Mouse (Mus musculus): ENCODE measurements around the gene Gm13078. TPM values are rescaled to one million over a fixed set of nuclear protein-coding genes. Genes with fewer than 3 reads are reported as not detected.

Gm13078 gene
- not detected in 2 replicates for polyA plus RNA-seq (2012; rRNA removed)

GRCm38 (mm10) chr4:143719155-143719554, at the start of gene Gm13078:
Gm13078 (plus strand) TSS chr4:143719455.

GRCm38 (mm10) chr4:143702611-143703010, 16.6 kb upstream of the Gm13078 start, which contains the start of gene Gm13089:
Gm13089 (minus strand) TSS chr4:143702711.

Other genes with a start within 250 kb of the Gm13078 start
- gene Gm13043, start 208.1 kb upstream of the Gm13078 start, polyA plus RNA-seq (2012; rRNA removed): not detected in 2 replicates
- not detected in 2 replicates for gene Gm13040, start 183.5 kb upstream of the Gm13078 start, polyA plus RNA-seq (2012; rRNA removed)
- gene BC080695, start 167.8 kb upstream of the Gm13078 start, polyA plus RNA-seq (2012; rRNA removed): not detected in 2 replicates
- gene Gm13057, start 167.7 kb upstream of the Gm13078 start, polyA plus RNA-seq (2012; rRNA removed): not detected in 2 replicates
- not detected in 2 replicates for gene Gm13083, start 104.5 kb upstream of the Gm13078 start, polyA plus RNA-seq (2012; rRNA removed)
- gene Gm13088, start 62.2 kb upstream of the Gm13078 start, polyA plus RNA-seq (2012; rRNA removed): not detected in 2 replicates
- not detected in 2 replicates for gene Gm13089, start 16.7 kb upstream of the Gm13078 start, polyA plus RNA-seq (2012; rRNA removed)
- gene Gm13023, start 69.9 kb downstream of the Gm13078 start, polyA plus RNA-seq (2012; rRNA removed): not detected in 2 replicates
- gene Gm13084, start 96.6 kb downstream of the Gm13078 start, polyA plus RNA-seq (2012; rRNA removed): not detected in 2 replicates
- not detected in 2 replicates for gene Gm13103, start 127.0 kb downstream of the Gm13078 start, polyA plus RNA-seq (2012; rRNA removed)
- not detected in 2 replicates for gene Pramef6, start 180.9 kb downstream of the Gm13078 start, polyA plus RNA-seq (2012; rRNA removed)
- gene Pramef25, start 231.6 kb downstream of the Gm13078 start, polyA plus RNA-seq (2012; rRNA removed): not detected in 2 replicates
- not detected in 2 replicates for gene Gm13101, start 247.5 kb downstream of the Gm13078 start, polyA plus RNA-seq (2012; rRNA removed)

All from colon, adult 2 months (tissue).